Mouse (Mus musculus) liver, embryonic 11.5 days (tissue): ENCODE data around the gene Mcrip1. TPM values are rescaled to one million over a fixed set of nuclear protein-coding genes. Genes with fewer than 3 reads are reported as not detected.

Experiments used
- ATAC-seq: fragments of 200-750 bp; cut with Nextera tagmentation; replicated peaks from 2 replicates; pipeline ENCODE4 v1.8.0; 2017; ENCODE audit warnings: moderate number of reproducible peaks, mild to moderate bottlenecking, moderate TSS enrichment, moderate library complexity; ENCODE audit not compliant: low FRiP score
- DNase-seq: peaks from one replicate; pipeline ENCODE4 v3.0.0-alpha.2; 2017; ENCODE audit warnings: low spot score
- H3K27ac ChIP-seq: fragments of 300-500 bp; sonication (generic); 2 replicates; pipeline ENCODE4 v1.5.1; 2014; ENCODE audit warnings: mild to moderate bottlenecking, low read depth, low read length, control low read depth
- H3K27me3 ChIP-seq: fragments of 300-500 bp; sonication (generic); replicated peaks from 2 replicates; pipeline ENCODE4 v1.6.1; 2014; ENCODE audit warnings: low read length, mixed read lengths; ENCODE audit not compliant: control insufficient read depth, insufficient read depth
- H3K36me3 ChIP-seq: fragments of 300-500 bp; sonication (generic); 2 replicates; pipeline ENCODE4 v1.6.1; 2014; ENCODE audit warnings: mild to moderate bottlenecking, low read length, moderate library complexity, mixed read lengths; ENCODE audit not compliant: control insufficient read depth, insufficient read depth
- H3K4me1 ChIP-seq: fragments of 300-500 bp; sonication (generic); replicated peaks from 2 replicates; pipeline ENCODE4 v1.6.1; 2014; ENCODE audit warnings: low read length, mixed read lengths; ENCODE audit not compliant: control insufficient read depth, insufficient read depth
- H3K4me2 ChIP-seq: fragments of 300-500 bp; sonication (generic); 2 replicates; pipeline ENCODE4 v1.6.1; 2014; ENCODE audit warnings: mild to moderate bottlenecking, control low read depth, moderate library complexity
- H3K4me3 ChIP-seq: fragments of 300-500 bp; sonication (generic); 2 replicates; pipeline ENCODE4 v1.5.1; 2014; ENCODE audit warnings: low read depth, low read length, control low read depth
- H3K9ac ChIP-seq: fragments of 300-500 bp; sonication (generic); 2 replicates; pipeline ENCODE4 v1.6.1; 2014; ENCODE audit warnings: low read depth, low read length, control low read depth
- H3K9me3 ChIP-seq: fragments of 300-500 bp; sonication (generic); 2 replicates; pipeline ENCODE4 v1.6.1; 2016; ENCODE audit warnings: low read length, inconsistent platforms, mixed read lengths; ENCODE audit not compliant: control insufficient read depth
- WGBS: fragments of 180-500 bp; shearing (Covaris S2); extraction: QIAGEN DNeasy Blood & Tissue Kit; methylation state at CpG from one replicate; pipeline ENCODE4 v1.1.7; 2014; 5-methylcytosine and 5-hydroxymethylcytosine counted together
- polyA plus RNA-seq: library from polyadenylated mRNA; unstranded; fragments of >200 nt; fragmentation: Nextera tagmentation; extraction: Ambion mirVana; gene quantifications from 2 replicates; pipeline ENCODE4 v1.2.1, GENCODE M21; 2014

Mcrip1 gene
- polyA plus RNA-seq, 1 experiment from 2014 or later: 123 TPM

DNA sequence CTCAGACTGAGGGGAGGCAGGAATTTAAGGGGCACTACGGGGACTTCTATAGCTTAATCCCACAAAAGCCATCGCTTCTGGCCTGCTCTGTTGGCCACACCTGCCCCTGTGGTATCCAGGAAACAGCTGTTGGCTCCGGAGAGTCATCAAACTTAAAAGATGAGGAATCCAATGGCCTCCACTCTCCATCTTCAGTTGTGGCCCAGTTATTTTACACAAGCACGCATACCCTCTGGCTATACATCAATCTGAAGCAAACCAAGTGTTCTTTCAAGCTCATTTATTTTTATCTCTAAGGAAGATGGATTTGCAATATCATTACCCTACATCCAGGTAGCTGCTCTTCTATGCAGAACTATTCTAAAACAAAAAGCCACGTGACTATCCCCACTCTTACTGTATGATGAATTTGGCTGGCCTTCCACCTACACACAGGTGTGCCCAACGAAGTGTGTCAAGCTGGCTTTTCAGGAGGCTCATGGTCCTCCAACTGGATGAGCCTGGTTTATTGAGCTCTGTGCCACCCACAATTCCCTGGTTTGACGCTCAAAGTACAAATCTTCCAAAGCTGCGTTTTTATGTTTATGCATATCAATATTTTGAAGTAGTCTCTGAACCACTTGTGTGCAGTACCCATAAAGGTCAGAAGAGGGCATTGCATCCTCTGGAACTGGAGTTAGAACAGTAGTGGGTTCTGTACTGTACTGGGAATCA, 32.9 kb upstream of the Mcrip1 start:
- WGBS: 66% methylated on average over 8 of the region's 8 CpGs
- peaks cover 56% of the 10 kb centered on the region for H3K36me3 ChIP-seq
- peaks cover 4% of the 10 kb centered on the region for H3K9me3 ChIP-seq
- DNase-seq (no peak), ATAC-seq (no peak)
- peak overlapping the region; percentile 98 for H3K4me3 ChIP-seq
- H3K9ac ChIP-seq: peak overlapping the region; percentile 96
- H3K27ac ChIP-seq: peak overlapping the region; percentile 95
- peak overlapping the region; percentile 94 for H3K4me2 ChIP-seq
- H3K27me3 ChIP-seq: no peaks in the 10 kb centered on the region
- H3K4me1 ChIP-seq: peaks cover 25% of the 10 kb centered on the region

DNA sequence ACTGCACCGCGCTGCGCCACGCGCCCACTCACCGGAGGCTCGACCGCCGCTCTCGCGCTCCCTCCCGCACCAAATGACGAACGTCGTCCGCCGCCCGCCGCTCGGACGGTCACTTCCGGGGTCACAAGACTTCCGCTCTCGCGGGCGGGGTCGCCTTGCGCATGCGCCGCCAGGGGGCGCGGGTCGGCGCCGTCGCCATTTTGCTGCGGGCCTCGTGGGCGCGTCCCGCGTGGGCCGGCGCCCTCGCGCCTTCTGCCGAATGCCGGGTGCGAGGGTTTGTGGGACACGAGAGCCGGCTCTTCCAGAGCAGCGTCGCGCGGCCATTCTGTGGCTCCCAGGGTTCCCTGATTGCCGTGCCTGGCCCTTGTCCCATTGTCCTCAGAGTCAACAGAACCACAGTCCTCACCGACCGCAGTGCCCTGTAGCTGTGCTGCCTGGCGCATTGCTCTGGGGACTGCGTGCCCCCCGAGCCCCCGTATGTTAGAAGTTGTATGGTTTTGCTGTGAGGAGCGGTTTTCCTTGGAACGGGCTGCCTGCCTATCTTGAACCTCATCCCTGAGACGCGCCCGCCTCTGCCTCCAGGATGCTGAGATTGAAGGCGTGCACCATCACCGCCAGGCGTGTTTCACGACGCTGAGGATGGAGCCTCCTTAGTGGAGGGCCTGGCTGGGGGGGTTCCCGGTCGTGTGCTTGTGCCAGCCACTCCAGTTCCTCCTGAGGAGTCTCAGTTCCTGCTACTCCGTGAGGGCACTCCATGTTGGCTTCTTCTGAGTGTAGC, 32.2 kb upstream of the Mcrip1 start, which contains the start of gene Arhgdia:
TSS of gene Arhgdia (minus strand) at position 135 of the 778 bp plus-strand sequence.
- peak within 1 kb of the TSS; percentile 95 for H3K27ac ChIP-seq
- H3K9me3 ChIP-seq: peaks cover 4% of the 10 kb centered on the region
- DNase-seq (peak; percentile 87), ATAC-seq (peak; percentile 60)
- WGBS: 3% methylated on average over 75 of the region's 75 CpGs
- H3K4me1 ChIP-seq: peaks cover 29% of the 10 kb centered on the region
- H3K36me3 ChIP-seq: peaks cover 54% of the 10 kb centered on the region
- peak within 1 kb of the TSS; percentile 98 for H3K4me3 ChIP-seq
- no peaks in the 10 kb centered on the region for H3K27me3 ChIP-seq
- H3K4me2 ChIP-seq: peak within 1 kb of the TSS; percentile 94
- H3K9ac ChIP-seq: peak within 1 kb of the TSS; percentile 96

DNA sequence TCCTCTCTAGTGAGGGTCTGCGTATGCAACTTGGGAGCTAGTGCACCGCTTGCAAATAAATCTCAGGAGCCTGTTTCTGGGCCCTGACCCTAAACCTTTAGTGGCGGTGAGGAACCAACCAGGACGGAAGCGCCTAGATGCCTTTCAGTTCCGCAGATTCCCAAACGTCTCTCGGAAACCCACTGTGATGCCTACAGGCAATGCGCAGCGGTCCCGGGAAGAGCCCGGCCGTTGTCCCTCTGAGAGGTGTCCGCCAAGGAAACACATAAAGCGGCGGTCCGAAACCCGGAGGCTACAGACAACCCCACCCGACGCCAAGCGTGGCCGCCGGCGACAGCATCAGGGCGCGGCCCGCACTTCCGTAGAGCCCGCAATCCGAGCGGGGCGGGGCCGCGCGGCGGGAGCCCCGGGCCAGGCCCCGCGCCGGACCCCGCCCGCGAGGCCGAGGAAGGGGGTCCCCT, 31.4 kb upstream of the Mcrip1 start:
- Histone ChIP-seq H3K27me3 (no peaks in the 10 kb centered on the region), H3K9me3 (peaks cover 4% of the 10 kb centered on the region), H3K9ac (peak overlapping the region; percentile 96), H3K36me3 (peaks cover 46% of the 10 kb centered on the region), H3K27ac (peak overlapping the region; percentile 95), H3K4me3 (peak overlapping the region; percentile 98), H3K4me1 (peaks cover 29% of the 10 kb centered on the region), H3K4me2 (peak overlapping the region; percentile 94)
- peak; percentile 52 for DNase-seq
- WGBS: 0% methylated on average over 38 of the region's 44 CpGs
- ATAC-seq: peak; percentile 59; the same call in 1 of the 2 replicates

DNA sequence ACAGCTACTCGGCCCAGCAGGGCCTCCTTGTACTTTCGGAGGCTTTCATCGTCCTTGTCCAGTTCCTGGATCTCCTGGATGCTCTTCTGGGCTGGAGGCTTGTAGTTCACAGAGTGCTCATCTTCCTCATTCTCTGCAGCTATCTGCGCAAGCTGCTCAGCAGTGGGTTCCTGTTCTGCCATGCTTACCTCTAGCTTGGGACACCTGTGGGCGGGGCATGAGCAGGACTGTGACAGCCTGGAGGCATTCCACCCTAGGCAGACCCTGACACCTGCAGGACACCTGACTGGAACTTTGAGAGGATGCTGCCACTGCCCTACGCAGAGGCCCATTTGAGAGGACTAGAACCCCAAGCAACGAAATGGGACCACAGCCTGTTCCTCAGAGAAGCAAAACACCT, 30.7 kb upstream of the Mcrip1 start:
- H3K27ac ChIP-seq: peak overlapping the region; percentile 95
- peak overlapping the region; percentile 98 for H3K4me3 ChIP-seq
- no peak for DNase-seq
- H3K9me3 ChIP-seq: peaks cover 4% of the 10 kb centered on the region
- WGBS: 49% methylated on average over 7 of the region's 7 CpGs
- peak overlapping the region; percentile 96 for H3K9ac ChIP-seq
- peaks cover 40% of the 10 kb centered on the region for H3K36me3 ChIP-seq
- H3K27me3 ChIP-seq: no peaks in the 10 kb centered on the region
- H3K4me1 ChIP-seq: peaks cover 29% of the 10 kb centered on the region
- ATAC-seq: no peak
- H3K4me2 ChIP-seq: peak overlapping the region; percentile 94

DNA sequence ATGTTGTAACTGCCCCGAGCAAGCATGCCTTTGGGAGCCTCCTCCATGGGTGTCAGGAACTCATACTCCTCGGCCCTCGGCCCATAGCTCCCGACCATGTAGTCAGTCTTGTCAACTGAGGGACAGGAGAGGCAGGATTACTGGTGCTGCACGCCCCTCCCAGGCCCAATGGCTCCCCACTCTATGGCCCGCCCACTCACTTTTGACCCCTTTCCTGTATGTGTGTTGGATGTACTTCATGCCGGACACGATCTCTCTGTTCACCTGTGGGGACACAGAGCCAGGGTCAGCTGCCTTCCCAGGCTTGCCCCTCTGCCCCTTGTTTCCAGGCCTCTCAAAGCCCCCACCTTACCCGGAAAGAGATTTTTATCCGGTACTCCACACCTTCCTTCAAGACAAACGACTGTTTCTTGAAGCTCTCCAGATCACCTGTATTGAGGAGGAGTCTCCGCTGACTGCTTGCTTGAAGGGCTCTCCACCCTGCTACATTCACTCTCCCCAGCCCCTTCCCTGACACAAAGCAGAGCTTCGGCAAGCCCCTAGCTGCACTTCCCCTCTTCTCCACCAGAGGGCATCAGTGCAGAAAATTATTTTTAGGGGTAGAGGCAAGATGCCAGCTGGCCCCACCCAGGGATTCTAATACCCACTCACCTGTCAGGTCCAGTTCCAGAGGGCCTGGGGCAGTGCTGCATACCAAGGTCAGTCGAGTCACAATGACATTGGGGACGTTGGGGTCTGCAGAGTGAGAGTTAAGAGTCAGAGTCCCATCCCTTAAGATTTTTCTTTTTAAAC, 30.0 kb upstream of the Mcrip1 start:
- peaks cover 35% of the 10 kb centered on the region for H3K4me1 ChIP-seq
- H3K27ac ChIP-seq: no peak overlapping the region; the same call in 1 of the 2 replicates
- peak overlapping the region; percentile 94 for H3K4me2 ChIP-seq
- 59% methylated on average over 15 of the region's 15 CpGs for WGBS
- peaks cover 4% of the 10 kb centered on the region for H3K9me3 ChIP-seq
- ATAC-seq (no peak), DNase-seq (peak; percentile 84)
- H3K27me3 ChIP-seq: no peaks in the 10 kb centered on the region
- H3K36me3 ChIP-seq: peaks cover 36% of the 10 kb centered on the region
- H3K9ac ChIP-seq: peak overlapping the region; percentile 96
- H3K4me3 ChIP-seq: peak overlapping the region; percentile 98

DNA sequence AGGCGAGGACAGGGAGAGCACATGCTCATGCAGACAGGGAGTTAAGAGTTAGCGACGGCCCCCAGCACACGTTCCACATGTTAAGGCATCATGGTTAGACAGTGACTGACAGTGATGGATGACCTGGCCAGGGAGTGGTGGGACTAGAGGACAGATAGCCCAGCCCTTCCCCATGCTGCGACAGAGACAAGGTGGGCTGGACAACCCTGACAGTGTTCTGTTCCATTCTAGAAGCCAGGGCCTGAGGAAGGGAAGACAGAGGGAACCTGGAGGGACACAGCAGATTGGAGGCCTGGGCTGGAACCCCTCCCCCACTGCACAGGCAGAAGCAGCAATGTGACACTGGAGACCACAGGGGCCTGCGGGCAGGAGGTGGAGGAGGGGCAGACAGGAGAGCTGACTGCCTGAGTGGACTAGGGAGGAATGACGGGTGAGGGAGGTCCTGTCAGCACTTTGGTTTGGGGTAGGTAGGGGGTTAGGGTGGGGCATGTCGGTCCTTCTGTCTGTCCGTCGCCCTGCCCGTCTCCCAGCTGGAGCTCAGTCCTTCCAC, 29.2 kb upstream of the Mcrip1 start:
- H3K4me3 ChIP-seq: no peak overlapping the region; the same call in 1 of the 2 replicates
- H3K27ac ChIP-seq: no peak overlapping the region; the same call in 1 of the 2 replicates
- peaks cover 31% of the 10 kb centered on the region for H3K36me3 ChIP-seq
- H3K4me1 ChIP-seq: peaks cover 40% of the 10 kb centered on the region
- no peak for DNase-seq
- H3K27me3 ChIP-seq: no peaks in the 10 kb centered on the region
- H3K4me2 ChIP-seq: no peak overlapping the region
- 75% methylated on average over 11 of the region's 11 CpGs for WGBS
- H3K9ac ChIP-seq: no peak overlapping the region
- H3K9me3 ChIP-seq: peaks cover 1% of the 10 kb centered on the region
- no peak for ATAC-seq

DNA sequence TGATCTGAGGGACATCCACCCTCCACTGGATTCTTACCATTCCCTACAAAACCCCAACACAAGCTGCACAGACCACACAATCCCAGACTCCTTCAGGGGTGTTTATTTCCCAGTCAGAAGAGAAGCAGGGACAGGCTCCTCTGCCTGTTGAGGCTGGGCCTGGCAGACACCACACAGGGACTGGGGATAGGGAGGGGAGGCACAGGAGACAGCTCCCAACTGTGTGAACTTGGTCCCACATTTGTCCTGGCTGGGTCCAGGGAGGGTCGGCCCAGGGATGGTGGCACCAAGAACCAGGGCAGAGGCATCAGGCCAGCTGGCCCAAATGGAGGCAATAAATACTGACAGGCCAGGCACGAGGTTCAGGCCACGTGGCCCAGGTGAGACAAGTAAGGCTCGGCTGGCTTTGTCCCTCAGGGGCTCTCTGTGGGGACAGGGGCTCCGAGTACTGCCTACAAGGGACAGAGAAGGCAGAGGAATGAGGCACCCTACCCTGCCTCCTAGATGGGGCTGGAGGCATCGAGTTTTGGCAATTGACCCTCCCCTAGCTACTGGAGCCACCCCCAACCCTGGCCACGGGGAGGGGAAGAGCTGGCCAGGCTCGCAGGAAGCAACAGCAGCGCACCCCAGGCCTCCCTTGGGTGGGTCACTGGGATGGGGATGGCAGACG, 28.6 kb upstream of the Mcrip1 start:
- H3K9me3 ChIP-seq: no peaks in the 10 kb centered on the region
- no peak overlapping the region for H3K4me3 ChIP-seq
- no peak for ATAC-seq
- H3K9ac ChIP-seq: no peak overlapping the region
- H3K27ac ChIP-seq: peak overlapping the region; percentile 20; the same call in 1 of the 2 replicates
- H3K27me3 ChIP-seq: no peaks in the 10 kb centered on the region
- peaks cover 29% of the 10 kb centered on the region for H3K36me3 ChIP-seq
- peaks cover 40% of the 10 kb centered on the region for H3K4me1 ChIP-seq
- WGBS: 86% methylated on average over 10 of the region's 10 CpGs
- no peak for DNase-seq
- H3K4me2 ChIP-seq: no peak overlapping the region
